Mouse (Mus musculus) intestine, embryonic 16.5 days (tissue): ENCODE results near the gene Dhrs11. TPM values are rescaled to one million over a fixed set of nuclear protein-coding genes. Genes with fewer than 3 reads are reported as not detected.

Experiments
- ATAC-seq: fragments of 200-750 bp; cut with Nextera tagmentation; 2 replicates; pipeline ENCODE4 v1.8.0; 2017; ENCODE audit warnings: moderate TSS enrichment, moderate library complexity
- H3K27ac ChIP-seq: fragments of 300-500 bp; sonication (generic); 2 replicates; pipeline ENCODE4 v1.5.1; 2014; ENCODE audit warnings: mild to moderate bottlenecking, low read length
- H3K27me3 ChIP-seq: fragments of 300-500 bp; sonication (generic); replicated peaks from 2 replicates; pipeline ENCODE4 v1.6.1; 2014; ENCODE audit warnings: low read length, control low read depth, mixed read lengths; ENCODE audit not compliant: control insufficient read depth, insufficient read depth
- H3K36me3 ChIP-seq: fragments of 300-500 bp; sonication (generic); 2 replicates; pipeline ENCODE4 v1.6.1; 2014; ENCODE audit warnings: low read length, control low read depth; ENCODE audit not compliant: control insufficient read depth, insufficient read depth
- H3K4me1 ChIP-seq: fragments of 300-500 bp; sonication (generic); 2 replicates; pipeline ENCODE4 v1.6.1; 2014; ENCODE audit warnings: low read length, control low read depth, mixed read lengths; ENCODE audit not compliant: control insufficient read depth, insufficient read depth
- H3K4me2 ChIP-seq: fragments of 300-500 bp; sonication (generic); 2 replicates; pipeline ENCODE4 v1.6.1; 2014; ENCODE audit warnings: low read depth, low read length, control low read depth
- H3K4me3 ChIP-seq: fragments of 300-500 bp; sonication (generic); 2 replicates; pipeline ENCODE4 v1.5.1; 2014; ENCODE audit warnings: mild to moderate bottlenecking, low read length
- H3K9ac ChIP-seq: fragments of 300-500 bp; sonication (generic); 2 replicates; pipeline ENCODE4 v1.6.1; 2014; ENCODE audit warnings: low read depth, low read length
- H3K9me3 ChIP-seq: fragments of 300-500 bp; sonication (generic); 2 replicates; pipeline ENCODE4 v1.6.1; 2016; ENCODE audit warnings: low read length, control low read depth; ENCODE audit not compliant: control insufficient read depth
- WGBS: fragments of 180-500 bp; shearing (Covaris S2); extraction: QIAGEN DNeasy Blood & Tissue Kit; methylation state at CpG from one replicate; pipeline ENCODE4 v1.1.7; 2014; 5-methylcytosine and 5-hydroxymethylcytosine counted together
- polyA plus RNA-seq: library from polyadenylated mRNA; unstranded; fragments of >200 nt; fragmentation: Nextera tagmentation; extraction: Ambion mirVana; gene quantifications from 2 replicates; pipeline ENCODE4 v1.2.1, GENCODE M21; 2015

Dhrs11 gene
- polyA plus RNA-seq, 1 experiment from 2014 or later, result 105 TPM

DNA sequence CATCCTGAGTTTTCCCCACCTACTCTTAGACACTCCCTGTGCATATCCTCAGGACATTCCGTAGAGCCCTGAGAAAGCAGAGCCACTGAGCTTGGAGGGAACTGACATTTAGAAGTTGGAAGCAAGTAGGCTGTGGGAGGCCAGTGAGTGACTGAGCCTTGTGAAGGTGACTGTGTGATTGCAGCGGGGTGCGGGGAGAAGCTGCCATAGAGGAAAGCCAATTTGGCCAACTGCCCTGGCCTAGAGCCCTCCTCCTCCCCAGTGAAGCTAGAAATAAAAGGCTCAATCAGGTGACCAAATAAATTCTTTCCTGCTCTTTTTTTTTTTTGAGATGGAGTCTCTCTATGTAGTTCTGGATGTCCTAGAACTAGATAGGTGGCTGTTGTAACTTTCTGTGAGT is 2.6 kb downstream of the Dhrs11 start:
- H3K27ac ChIP-seq, result peak overlapping the region; percentile 47; the same call in 1 of the 2 replicates
- H3K9ac ChIP-seq, result peak overlapping the region; percentile 36
- WGBS, result 43% methylated on average over 3 of the region's 3 CpGs
- peak overlapping the region; percentile 28 for H3K4me3 ChIP-seq
- ATAC-seq, result no peak
- no peaks in the 10 kb centered on the region for H3K27me3 ChIP-seq
- peaks cover 16% of the 10 kb centered on the region for H3K4me1 ChIP-seq
- H3K36me3 ChIP-seq, result 0 out of 2 replicates have a peak, but pooled peaks cover 2% of the 10 kb centered on the region
- H3K9me3 ChIP-seq, result no peaks in the 10 kb centered on the region
- H3K4me2 ChIP-seq, result peak overlapping the region; percentile 39

DNA sequence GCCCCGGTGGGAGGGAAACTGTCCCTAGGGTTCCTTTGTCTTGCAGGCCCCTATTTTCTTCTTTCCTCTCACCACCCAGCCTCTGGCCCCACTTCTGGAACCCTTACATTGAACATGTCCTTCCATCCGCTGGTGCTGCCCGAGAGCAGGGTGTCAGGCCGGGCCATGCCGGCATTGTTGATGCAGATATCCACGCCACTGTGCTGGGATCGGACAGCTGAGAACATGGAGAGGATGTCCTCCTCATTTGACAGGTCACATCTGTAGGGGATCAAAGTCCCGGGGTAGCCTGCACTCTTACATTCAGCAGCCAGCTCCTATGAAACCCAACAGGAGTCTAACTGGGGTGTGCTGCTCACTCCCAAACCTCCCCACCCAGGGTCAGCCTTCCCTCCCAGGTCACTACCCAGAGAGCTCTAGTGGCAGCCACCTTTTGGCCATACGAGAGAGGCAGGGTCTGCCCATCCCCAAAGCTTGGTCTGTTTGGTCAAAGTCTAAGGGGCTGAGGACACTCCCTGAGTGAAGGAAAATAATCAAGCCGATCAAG is 3.5 kb downstream of the Dhrs11 start:
- H3K4me1 ChIP-seq, result peaks cover 16% of the 10 kb centered on the region
- H3K9me3 ChIP-seq, result no peaks in the 10 kb centered on the region
- H3K36me3 ChIP-seq, result 0 out of 2 replicates have a peak, but pooled peaks cover 2% of the 10 kb centered on the region
- H3K9ac ChIP-seq, result no peak overlapping the region
- no peak overlapping the region for H3K4me2 ChIP-seq
- no peak overlapping the region for H3K27ac ChIP-seq
- no peak for ATAC-seq
- no peak overlapping the region for H3K4me3 ChIP-seq
- no peaks in the 10 kb centered on the region for H3K27me3 ChIP-seq
- WGBS, result 82% methylated on average over 10 of the region's 10 CpGs

DNA sequence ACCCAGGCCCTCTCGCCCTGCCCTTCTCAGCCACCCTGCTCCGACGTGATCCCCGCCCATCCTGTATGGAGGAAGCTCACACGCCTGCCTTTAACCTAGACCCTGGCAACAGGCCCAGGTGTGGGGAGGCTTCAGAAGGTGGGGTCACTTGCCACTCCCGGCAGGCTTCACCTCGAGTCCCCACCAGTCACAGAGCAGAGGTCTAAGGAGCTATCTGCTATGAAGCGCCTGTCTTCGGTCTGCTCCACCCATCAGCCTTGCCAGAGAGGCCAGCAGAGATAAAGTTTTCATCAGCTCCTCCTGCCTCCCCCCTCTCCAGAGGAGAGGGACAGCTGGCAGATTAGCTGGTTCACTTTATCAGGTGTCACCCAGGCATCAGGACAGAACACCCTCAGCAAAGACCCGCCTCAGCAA is 5.3 kb downstream of the Dhrs11 start:
- Histone ChIP-seq H3K4me2 (peak overlapping the region; percentile 10; the same call in 1 of the 2 replicates), H3K27me3 (no peaks in the 10 kb centered on the region), H3K9me3 (no peaks in the 10 kb centered on the region), H3K36me3 (0 out of 2 replicates have a peak, but pooled peaks cover 2% of the 10 kb centered on the region), H3K4me1 (peaks cover 21% of the 10 kb centered on the region), H3K4me3 (0 out of 2 replicates have a peak overlapping the region, but pooled peaks have one; percentile 8), H3K9ac (peak overlapping the region; percentile 16; the same call in 1 of the 2 replicates), H3K27ac (peak overlapping the region; percentile 42; the same call in 1 of the 2 replicates)
- peak; percentile 58 for ATAC-seq
- 37% methylated on average over 10 of the region's 10 CpGs for WGBS

DNA sequence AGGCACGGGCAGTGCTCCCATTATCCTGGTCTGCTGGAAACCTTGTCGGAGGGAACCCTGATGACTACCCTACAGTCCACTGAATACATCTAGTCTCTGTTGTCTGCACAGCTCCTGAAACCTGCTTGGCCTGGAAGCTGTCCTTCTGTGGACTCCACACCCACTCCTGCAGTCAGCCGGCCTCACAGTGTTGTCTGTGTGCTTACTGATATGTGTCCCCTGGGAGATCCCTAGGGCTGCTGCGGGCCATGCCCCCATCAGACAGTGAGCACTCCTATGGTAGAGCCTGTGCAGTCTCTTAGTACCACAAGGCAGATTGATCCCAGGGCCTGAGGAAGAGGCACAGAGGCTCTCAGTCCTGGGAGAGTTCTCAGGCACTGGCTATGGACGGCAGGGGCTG is 6.3 kb downstream of the Dhrs11 start:
- no peaks in the 10 kb centered on the region for H3K27me3 ChIP-seq
- H3K36me3 ChIP-seq, result 0 out of 2 replicates have a peak, but pooled peaks cover 2% of the 10 kb centered on the region
- ATAC-seq, result no peak
- H3K9me3 ChIP-seq, result no peaks in the 10 kb centered on the region
- peak overlapping the region; percentile 16; the same call in 1 of the 2 replicates for H3K9ac ChIP-seq
- H3K4me3 ChIP-seq, result no peak overlapping the region
- 75% methylated on average over 5 of the region's 5 CpGs for WGBS
- H3K4me2 ChIP-seq, result no peak overlapping the region
- no peak overlapping the region for H3K27ac ChIP-seq
- peaks cover 17% of the 10 kb centered on the region for H3K4me1 ChIP-seq

DNA sequence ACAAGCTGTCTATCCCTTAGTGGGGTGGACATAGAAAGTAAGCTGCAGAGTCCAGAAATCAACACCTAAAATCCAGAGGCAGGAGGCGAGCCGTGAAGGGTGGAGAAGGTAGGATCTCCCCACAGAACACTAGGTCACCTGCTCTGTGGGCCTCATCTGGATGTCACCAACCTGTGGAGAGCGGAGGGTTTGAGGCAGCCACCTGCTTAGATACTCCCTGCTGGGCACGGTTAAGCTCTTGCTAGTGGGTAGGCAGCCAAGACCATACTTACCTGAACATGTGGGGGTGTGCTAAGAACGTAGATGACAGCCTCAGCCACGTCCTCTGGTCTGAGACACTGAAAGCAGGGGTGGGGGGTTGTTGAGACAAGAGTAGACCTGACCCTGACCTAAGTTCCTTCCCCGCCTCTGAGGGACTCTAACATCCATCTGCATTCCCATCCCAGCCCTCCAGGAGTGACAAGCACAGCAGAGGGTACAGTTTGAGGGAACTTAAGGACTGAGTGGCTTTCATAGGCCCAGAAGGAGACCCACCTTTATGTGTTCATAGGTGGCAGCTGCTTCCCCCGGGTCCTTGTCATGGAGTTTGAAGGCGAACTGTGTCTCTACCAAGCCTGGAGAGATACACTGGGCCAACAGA is 7.5 kb downstream of the Dhrs11 start:
- no peaks in the 10 kb centered on the region for H3K27me3 ChIP-seq
- no peaks in the 10 kb centered on the region for H3K9me3 ChIP-seq
- peaks cover 17% of the 10 kb centered on the region for H3K4me1 ChIP-seq
- H3K4me2 ChIP-seq, result no peak overlapping the region
- 88% methylated on average over 9 of the region's 9 CpGs for WGBS
- no peak overlapping the region for H3K27ac ChIP-seq
- ATAC-seq, result no peak
- H3K36me3 ChIP-seq, result 0 out of 2 replicates have a peak, but pooled peaks cover 2% of the 10 kb centered on the region
- H3K9ac ChIP-seq, result no peak overlapping the region
- H3K4me3 ChIP-seq, result no peak overlapping the region

DNA sequence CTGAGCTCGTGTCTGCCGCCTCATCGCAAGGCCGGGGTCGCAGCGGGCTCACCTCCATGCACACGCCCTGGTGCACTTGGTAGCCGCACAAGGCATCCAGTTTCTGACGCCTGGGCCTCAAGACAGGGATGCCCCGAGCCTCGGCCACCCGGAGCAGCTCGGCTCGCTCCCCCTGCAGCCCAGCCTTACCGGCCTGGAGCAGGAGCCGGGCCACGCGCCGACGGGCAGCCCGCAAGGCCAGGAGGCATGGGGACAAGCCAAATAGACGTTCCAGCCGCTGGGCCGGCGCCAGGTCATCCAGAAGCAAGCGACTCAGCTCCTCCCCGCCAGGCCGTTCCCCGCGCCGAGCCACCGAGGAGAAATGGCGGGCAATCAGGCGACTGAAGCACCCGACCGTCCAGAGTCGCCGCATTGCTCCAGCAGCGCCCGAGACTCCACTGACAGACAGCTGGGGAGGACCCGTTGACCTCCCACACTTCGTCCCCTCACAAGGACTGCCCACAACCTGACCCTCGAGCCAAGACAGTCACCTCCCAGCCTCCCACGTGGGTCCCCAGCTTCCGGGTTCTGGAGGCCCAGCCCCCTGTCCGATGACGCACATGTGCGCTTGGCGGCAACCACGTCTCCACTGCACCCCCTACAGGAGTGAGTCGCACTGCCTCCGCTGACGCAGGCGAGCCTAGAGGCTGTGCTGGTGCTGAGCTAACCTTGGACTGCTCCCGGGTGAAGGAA is 9.7 kb downstream of the Dhrs11 start, which contains the start of gene Mrm1:
TSS of gene Mrm1 (minus strand) at position 555 of the 732 bp plus-strand sequence.
- Histone ChIP-seq H3K4me3 (peak within 1 kb of the TSS; percentile 85), H3K27ac (peak within 1 kb of the TSS; percentile 97), H3K27me3 (no peaks in the 10 kb centered on the region), H3K4me2 (peak within 1 kb of the TSS; percentile 96), H3K9ac (peak within 1 kb of the TSS; percentile 90), H3K36me3 (0 out of 2 replicates have a peak, but pooled peaks cover 2% of the 10 kb centered on the region), H3K9me3 (no peaks in the 10 kb centered on the region), H3K4me1 (peaks cover 17% of the 10 kb centered on the region)
- under 1% methylated on average over 55 of the region's 55 CpGs for WGBS
- peak; percentile 81 for ATAC-seq

DNA sequence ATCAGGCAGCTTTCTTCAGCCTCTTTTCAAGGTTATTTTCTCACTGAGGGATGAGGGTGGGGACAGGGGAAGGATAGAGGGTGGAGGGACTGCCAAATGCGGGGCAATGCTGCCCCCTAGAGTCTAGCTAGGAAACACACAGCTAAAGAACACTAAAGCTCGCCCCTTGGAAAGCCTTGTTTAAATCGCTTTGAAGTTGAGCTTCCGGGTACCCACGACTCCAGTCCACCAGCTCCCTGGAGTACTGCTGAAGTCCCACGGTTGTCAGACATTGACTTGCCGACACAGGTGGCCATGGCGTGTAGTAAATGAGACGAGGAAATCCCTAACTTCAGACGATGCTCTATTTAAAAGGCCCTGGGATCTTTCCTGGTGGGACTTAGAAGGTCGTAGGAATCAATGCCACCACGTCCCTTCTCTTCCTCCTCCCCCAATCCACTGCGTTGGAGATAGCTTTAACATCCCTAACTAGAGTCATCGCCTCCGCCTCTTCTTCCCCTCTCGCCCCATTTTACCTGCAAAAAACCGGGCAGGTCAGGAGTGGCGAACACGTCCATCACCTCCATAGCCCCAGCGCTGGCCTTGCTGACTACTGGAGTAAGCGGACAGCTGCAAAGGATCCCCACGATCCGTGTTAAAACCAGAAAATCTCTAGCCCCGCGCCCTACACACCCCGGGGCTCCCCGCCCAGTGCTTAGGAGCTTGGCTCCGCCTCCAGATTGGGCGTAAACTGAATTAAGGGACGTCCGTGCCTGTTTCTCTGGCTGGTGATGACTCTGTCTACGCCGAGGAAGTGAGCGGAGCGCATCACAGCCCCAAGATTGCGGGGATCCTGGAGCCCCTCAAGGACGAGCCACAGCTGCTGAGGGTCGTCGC is 10.5 kb downstream of the Dhrs11 start:
- H3K36me3 ChIP-seq, result 0 out of 2 replicates have a peak, but pooled peaks cover 2% of the 10 kb centered on the region
- H3K4me1 ChIP-seq, result peaks cover 13% of the 10 kb centered on the region
- no peaks in the 10 kb centered on the region for H3K27me3 ChIP-seq
- WGBS, result under 1% methylated on average over 39 of the region's 39 CpGs
- H3K9me3 ChIP-seq, result no peaks in the 10 kb centered on the region
- H3K4me3 ChIP-seq, result peak overlapping the region; percentile 85
- peak overlapping the region; percentile 90 for H3K9ac ChIP-seq
- peak overlapping the region; percentile 96 for H3K4me2 ChIP-seq
- peak overlapping the region; percentile 97 for H3K27ac ChIP-seq
- ATAC-seq, result peak; percentile 74

DNA sequence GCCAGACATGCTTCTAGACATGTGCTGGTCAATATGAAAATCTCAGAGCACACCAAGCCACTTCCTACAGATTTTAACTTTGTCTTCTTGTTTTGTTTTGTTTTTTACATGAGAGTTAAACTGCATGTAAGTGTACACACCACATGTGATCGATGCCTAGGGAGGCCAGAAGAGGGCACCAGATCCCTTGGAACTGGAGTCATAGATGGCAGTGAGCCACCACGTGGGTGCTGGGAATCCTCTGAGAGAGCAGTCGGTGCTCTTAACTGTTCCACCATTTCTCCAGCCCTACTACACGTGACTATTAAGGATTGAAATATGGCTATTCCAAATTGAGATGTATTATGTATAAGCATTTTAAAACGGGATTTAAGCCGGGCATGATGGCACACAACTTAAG is 11.4 kb downstream of the Dhrs11 start:
- no peak overlapping the region for H3K9ac ChIP-seq
- H3K27ac ChIP-seq, result no peak overlapping the region
- no peaks in the 10 kb centered on the region for H3K9me3 ChIP-seq
- H3K36me3 ChIP-seq, result peaks cover 3% of the 10 kb centered on the region; the same call in 1 of the 2 replicates
- no peak for ATAC-seq
- 81% methylated on average over 6 of the region's 6 CpGs for WGBS
- peaks cover 4% of the 10 kb centered on the region for H3K4me1 ChIP-seq
- H3K4me3 ChIP-seq, result no peak overlapping the region
- H3K4me2 ChIP-seq, result no peak overlapping the region
- H3K27me3 ChIP-seq, result no peaks in the 10 kb centered on the region
